Mouse (Mus musculus): ENCODE measurements around the gene Pigq. TPM values are rescaled to one million over a fixed set of nuclear protein-coding genes. Genes with fewer than 3 reads are reported as not detected.

Pigq gene
- total and polyA plus RNA-seq, 3 experiments: 18.5 to 97.2 (median 28.1) TPM

DNA sequence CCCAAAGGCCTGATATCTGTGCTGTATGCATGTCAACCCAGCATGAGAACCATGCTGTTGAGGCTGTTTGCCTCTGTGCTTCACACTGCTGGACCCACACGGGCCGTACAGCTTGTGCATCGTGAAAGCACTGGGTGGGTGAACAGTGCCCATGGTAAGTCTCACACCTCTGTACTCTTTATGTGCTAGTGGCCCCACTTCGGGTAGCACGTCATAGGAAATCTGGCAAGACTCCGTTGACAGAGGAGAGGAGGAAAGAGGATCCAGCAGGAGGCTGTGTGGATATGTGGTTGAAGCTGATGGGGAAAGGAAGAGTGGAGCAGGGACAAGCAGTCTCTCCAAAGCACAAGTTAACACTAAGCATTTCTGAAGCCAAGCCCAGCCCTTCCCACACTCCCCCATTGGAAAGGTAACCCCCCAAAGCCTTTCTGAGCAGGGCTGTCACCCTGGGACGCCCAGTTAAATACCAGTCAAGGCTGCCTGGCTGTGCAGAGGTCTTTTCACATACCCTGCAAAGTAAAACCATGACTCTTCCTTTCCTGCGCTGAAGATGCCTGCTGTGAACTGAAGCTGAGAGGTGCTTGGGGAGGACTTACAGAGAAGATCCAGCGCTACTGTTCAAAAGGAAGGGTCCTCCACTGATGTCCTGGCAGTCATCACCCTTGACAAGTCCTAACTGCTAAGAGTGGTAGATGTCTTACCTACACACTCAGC is 26.5 kb downstream of the Pigq start:
- peak overlapping the region; percentile 41 for H3K4me2 ChIP-seq (ENCODE audit: insufficient read depth, low read depth, poor library complexity, severe bottlenecking)
- no peak for TF ChIP-seq HCFC1 (IDR thresholded peaks at IDR 0.05; ENCODE audit: low read depth, low read length)
- no peak for TF ChIP-seq NELFE (IDR thresholded peaks at IDR 0.05; ENCODE audit: low read depth, low read length)
- no peak for TF ChIP-seq MAX (IDR thresholded peaks at IDR 0.05; ENCODE audit: low read length)
- no peak for TF ChIP-seq IRF4 (IDR thresholded peaks at IDR 0.05; ENCODE audit: low read depth, low read length)
- no peak for TF ChIP-seq RAD21 (IDR thresholded peaks at IDR 0.05; ENCODE audit: low read depth, low read length)
- TF ChIP-seq ZC3H11A (IDR thresholded peaks at IDR 0.05; ENCODE audit: low read depth, low read length): no peak
- no peak for TF ChIP-seq ZNF384 (IDR thresholded peaks at IDR 0.05; ENCODE audit: low read depth, low read length)
- no peak for TF ChIP-seq UBTF (IDR thresholded peaks at IDR 0.05; ENCODE audit: low read depth, low read length)
- TF ChIP-seq SMC3 (IDR thresholded peaks at IDR 0.05; ENCODE audit: low read depth, low read length): no peak
- TF ChIP-seq MXI1 (IDR thresholded peaks at IDR 0.05; ENCODE audit: low read depth, low read length): no peak
- no peak for TF ChIP-seq NRF1 (IDR thresholded peaks at IDR 0.05; ENCODE audit: low read depth, low read length)
- no peak for TF ChIP-seq E2F4 (IDR thresholded peaks at IDR 0.05; ENCODE audit: insufficient replicate concordance, low read depth, low read length)
- in situ Hi-C loops (cut with MboI; ENCODE audit: low pct_ligation_motif_present, low pct_unique_long_range_greater_than_20kb, low sequenced_read_pairs) (loop anchor here (5.0 kb wide), 1 partner anchor 36 kb away; the partner anchor contains the start of gene Wfikkn1), dilution Hi-C loops (cut with MboI; ENCODE audit: extremely low pct_ligation_motif_present, extremely low pct_unique_long_range_greater_than_20kb, low sequenced_read_pairs) (no loop called here)
- H3K79me2 ChIP-seq (replicated peaks; ENCODE audit: control insufficient read depth, extremely low read depth, insufficient read depth, poor library complexity, severe bottlenecking): peaks cover 25% of the 10 kb centered on the region
- no peaks in the 10 kb centered on the region for H3K27me3 ChIP-seq (replicated peaks)
- peak overlapping the region; percentile 82 for H3K9ac ChIP-seq (ENCODE audit: insufficient read depth, low read depth)
- H3K36me3 ChIP-seq (replicated peaks in 1 of 2; ENCODE audit: control insufficient read depth in 1 of 2, insufficient read depth in 1 of 2, low read length in 1 of 2): peaks cover 8 to 50% of the 10 kb centered on the region in 2 experiments
- H3K4me3 ChIP-seq (replicated peaks in 1 of 3; ENCODE audit: low read depth in 2 of 3, low read length in 2 of 3, poor library complexity in 1 of 3): peak overlapping the region; percentile 80 to 99 (median 92)
- peaks cover 19 to 59% of the 10 kb centered on the region in 2 experiments for H3K4me1 ChIP-seq (ENCODE audit: control insufficient read depth in 1 of 2, insufficient read depth in 2 of 2)
- no peaks in the 10 kb centered on the region for H3K9me3 ChIP-seq (replicated peaks; ENCODE audit: low read length)
- no peak for DNase-seq (ENCODE audit: extremely low read depth)
- no peak overlapping the region for H3K27ac ChIP-seq (ENCODE audit: insufficient read depth, low read depth)

DNA sequence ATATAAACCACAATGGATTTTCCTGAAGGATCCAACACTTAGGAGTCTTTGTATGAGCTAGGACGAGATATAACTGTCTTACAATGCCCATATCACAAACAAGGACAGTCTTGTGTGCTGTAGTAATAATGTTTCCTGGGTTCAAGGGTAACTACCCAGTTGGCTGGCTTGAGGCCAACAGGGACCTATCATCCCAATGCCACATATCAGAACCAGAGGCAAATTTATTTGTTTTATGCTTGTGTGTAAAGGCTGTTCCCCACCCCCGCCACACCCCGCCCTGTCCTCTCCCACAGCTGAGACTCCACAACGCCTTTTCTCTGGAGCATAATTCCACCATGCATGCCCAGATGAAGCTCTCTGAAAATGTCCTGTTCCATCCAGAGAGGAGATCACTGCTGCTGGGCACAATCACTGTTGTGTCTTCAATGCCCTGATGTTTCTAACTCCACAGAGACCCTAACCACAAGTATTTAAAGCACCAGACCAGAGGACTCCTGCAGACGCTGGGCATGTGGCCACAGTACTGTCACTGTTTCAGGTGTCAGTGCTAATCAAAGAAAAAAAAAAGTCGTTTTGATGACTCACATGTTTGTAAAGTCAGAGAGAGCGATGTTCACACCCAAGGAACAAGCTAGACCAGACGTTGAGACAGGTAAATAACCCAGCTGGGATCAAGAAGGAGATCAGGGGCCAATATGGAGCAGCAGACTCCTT is 27.6 kb downstream of the Pigq start:
- in situ Hi-C loops (cut with MboI; ENCODE audit: low pct_ligation_motif_present, low pct_unique_long_range_greater_than_20kb, low sequenced_read_pairs): loop anchor here (5.0 kb wide), 1 partner anchor 35 kb away; the partner anchor contains the start of gene Wfikkn1
- TF ChIP-seq MAX (IDR thresholded peaks at IDR 0.05; ENCODE audit: low read length) (no peak), GABPA (IDR thresholded peaks at IDR 0.05; ENCODE audit: insufficient replicate concordance, low read depth, low read length) (no peak), ETS1 (conservative IDR thresholded peaks at IDR 0.05; ENCODE audit: low read depth, low read length) (no peak), BHLHE40 (IDR thresholded peaks at IDR 0.05; ENCODE audit: low read depth, low read length) (no peak), MYC (IDR thresholded peaks at IDR 0.05; ENCODE audit: low read depth, low read length) (no peak), POLR2AphosphoS2 (IDR thresholded peaks at IDR 0.05; ENCODE audit: low read depth, low read length) (no peak), SMC3 (IDR thresholded peaks at IDR 0.05; ENCODE audit: low read depth, low read length) (no peak), HCFC1 (IDR thresholded peaks at IDR 0.05; ENCODE audit: low read depth, low read length) (no peak), KAT2A (IDR thresholded peaks at IDR 0.05; ENCODE audit: insufficient replicate concordance, low read length) (no peak), CHD1 (IDR thresholded peaks at IDR 0.05; ENCODE audit: low read depth, low read length) (no peak), ZC3H11A (IDR thresholded peaks at IDR 0.05; ENCODE audit: low read depth, low read length) (no peak), NELFE (IDR thresholded peaks at IDR 0.05; ENCODE audit: low read depth, low read length) (no peak), MEF2A (IDR thresholded peaks at IDR 0.05; ENCODE audit: borderline replicate concordance, low read depth, low read length) (no peak)
- Histone ChIP-seq H3K79me2 (replicated peaks; ENCODE audit: control insufficient read depth, extremely low read depth, insufficient read depth, poor library complexity, severe bottlenecking) (peaks cover 26% of the 10 kb centered on the region), H3K9me3 (replicated peaks; ENCODE audit: low read length) (no peaks in the 10 kb centered on the region), H3K9ac (ENCODE audit: insufficient read depth, low read depth) (no peak overlapping the region), H3K27ac (ENCODE audit: insufficient read depth, low read depth) (no peak overlapping the region), H3K36me3 (replicated peaks in 1 of 2; ENCODE audit: control insufficient read depth in 1 of 2, insufficient read depth in 1 of 2, low read length in 1 of 2) (peaks cover 8 to 49% of the 10 kb centered on the region in 2 experiments), H3K4me3 (replicated peaks in 1 of 3; ENCODE audit: low read depth in 2 of 3, low read length in 2 of 3, poor library complexity in 1 of 3) (no peak overlapping the region), H3K4me1 (ENCODE audit: control insufficient read depth in 1 of 2, insufficient read depth in 2 of 2) (peaks cover 19 to 61% of the 10 kb centered on the region in 2 experiments), H3K27me3 (replicated peaks) (no peaks in the 10 kb centered on the region), H3K4me2 (ENCODE audit: insufficient read depth, low read depth, poor library complexity, severe bottlenecking) (no peak overlapping the region)
- DNase-seq (ENCODE audit: extremely low read depth): no peak
- dilution Hi-C loops (cut with MboI; ENCODE audit: extremely low pct_ligation_motif_present, extremely low pct_unique_long_range_greater_than_20kb, low sequenced_read_pairs): no loop called here
